Mouse (Mus musculus): ENCODE data around the gene Caskin1. TPM values are rescaled to one million over a fixed set of nuclear protein-coding genes. Genes with fewer than 3 reads are reported as not detected.

Caskin1 gene
- polyA plus RNA-seq, 1 experiment from 2014 or later, result 0.84 TPM

- peak within 1 kb of the TSS; percentile 68 for H3K4me2 ChIP-seq (replicated peaks; ENCODE audit: low read depth)
- H3K4me1 ChIP-seq (replicated peaks; ENCODE audit: control insufficient read depth, insufficient read depth), result peaks cover 9% of the 10 kb centered on the region
- no peaks in the 10 kb centered on the region for H3K27me3 ChIP-seq (ENCODE audit: control insufficient read depth, insufficient read depth, low read length)
- no peak within 1 kb of the TSS for H3K27ac ChIP-seq (replicated peaks)
- H3K36me3 ChIP-seq (ENCODE audit: control insufficient read depth, insufficient read depth, low read length), result peaks cover 3% of the 10 kb centered on the region; the same call in 1 of the 2 replicates
- DNase-seq (ENCODE audit: low spot score) (no peak), ATAC-seq (ENCODE audit: low FRiP score, low TSS enrichment) (no peak)
- no peaks in the 10 kb centered on the region for H3K9me3 ChIP-seq (ENCODE audit: control insufficient read depth, low read length)
- H3K4me3 ChIP-seq (ENCODE audit: low read depth, low read length), result peak within 1 kb of the TSS; percentile 33
- 89% methylated on average over 8 of the region's 8 CpGs for WGBS
- H3K9ac ChIP-seq (ENCODE audit: low read length), result peak within 1 kb of the TSS; percentile 50
- TF ChIP-seq EP300 (optimal IDR thresholded peaks at IDR 0.05) (no peak), CTCF (IDR thresholded peaks at IDR 0.05; ENCODE audit: low read depth) (no peak)
These were observed 45.8 kb downstream of the Caskin1 start, which contains the start of gene Rab26 for GRCm38 (mm10) chr17:24534160-24534718. Gene Rab26 (minus strand): TSS chr17:24534210.

- DNase-seq (ENCODE audit: low spot score) (no peak), ATAC-seq (ENCODE audit: low FRiP score, low TSS enrichment) (no peak)
- Histone ChIP-seq H3K9me3 (ENCODE audit: control insufficient read depth, low read length) (no peaks in the 10 kb centered on the region), H3K9ac (ENCODE audit: low read length) (no peak overlapping the region), H3K4me3 (ENCODE audit: low read depth, low read length) (no peak overlapping the region), H3K27me3 (ENCODE audit: control insufficient read depth, insufficient read depth, low read length) (no peaks in the 10 kb centered on the region), H3K27ac (replicated peaks) (0 out of 2 replicates have a peak overlapping the region, but pooled peaks have one; percentile 18), H3K4me2 (replicated peaks; ENCODE audit: low read depth) (no peak overlapping the region), H3K36me3 (ENCODE audit: control insufficient read depth, insufficient read depth, low read length) (no peaks in the 10 kb centered on the region; the same call in 1 of the 2 replicates), H3K4me1 (replicated peaks; ENCODE audit: control insufficient read depth, insufficient read depth) (no peaks in the 10 kb centered on the region)
- whole genome bisulfite sequencing, result 41% methylated on average over 5 of the region's 5 CpGs
- TF ChIP-seq CTCF (IDR thresholded peaks at IDR 0.05; ENCODE audit: low read depth), result no peak
- no peak for TF ChIP-seq EP300 (optimal IDR thresholded peaks at IDR 0.05)
These were observed 46.9 kb downstream of the Caskin1 start for GRCm38 (mm10) chr17:24535300-24535699.

- Histone ChIP-seq H3K9me3 (ENCODE audit: control insufficient read depth, low read length) (no peaks in the 10 kb centered on the region), H3K27ac (replicated peaks) (no peak overlapping the region), H3K4me3 (ENCODE audit: low read depth, low read length) (no peak overlapping the region), H3K27me3 (ENCODE audit: control insufficient read depth, insufficient read depth, low read length) (no peaks in the 10 kb centered on the region), H3K9ac (ENCODE audit: low read length) (no peak overlapping the region), H3K4me2 (replicated peaks; ENCODE audit: low read depth) (no peak overlapping the region), H3K36me3 (ENCODE audit: control insufficient read depth, insufficient read depth, low read length) (no peaks in the 10 kb centered on the region), H3K4me1 (replicated peaks; ENCODE audit: control insufficient read depth, insufficient read depth) (no peaks in the 10 kb centered on the region)
- ATAC-seq (ENCODE audit: low FRiP score, low TSS enrichment) (no peak), DNase-seq (ENCODE audit: low spot score) (no peak)
- TF ChIP-seq EP300 (optimal IDR thresholded peaks at IDR 0.05) (no peak), CTCF (IDR thresholded peaks at IDR 0.05; ENCODE audit: low read depth) (no peak)
- WGBS, result 25% methylated on average over 3 of the region's 3 CpGs
These were observed 49.1 kb downstream of the Caskin1 start for GRCm38 (mm10) chr17:24537536-24537935.

GRCm38 (mm10) chr17:24538950-24539349, 50.5 kb downstream of the Caskin1 start:
- H3K27ac ChIP-seq (replicated peaks), result no peak overlapping the region
- no peaks in the 10 kb centered on the region for H3K9me3 ChIP-seq (ENCODE audit: control insufficient read depth, low read length)
- H3K4me3 ChIP-seq (ENCODE audit: low read depth, low read length), result no peak overlapping the region
- WGBS, result 64% methylated on average over 8 of the region's 8 CpGs
- H3K4me1 ChIP-seq (replicated peaks; ENCODE audit: control insufficient read depth, insufficient read depth), result no peaks in the 10 kb centered on the region
- no peak for ATAC-seq (ENCODE audit: low FRiP score, low TSS enrichment)
- H3K9ac ChIP-seq (ENCODE audit: low read length), result no peak overlapping the region
- no peaks in the 10 kb centered on the region for H3K27me3 ChIP-seq (ENCODE audit: control insufficient read depth, insufficient read depth, low read length)
- TF ChIP-seq CTCF (IDR thresholded peaks at IDR 0.05; ENCODE audit: low read depth) (peak; percentile 71), EP300 (optimal IDR thresholded peaks at IDR 0.05) (no peak)
- no peaks in the 10 kb centered on the region for H3K36me3 ChIP-seq (ENCODE audit: control insufficient read depth, insufficient read depth, low read length)
- no peak overlapping the region for H3K4me2 ChIP-seq (replicated peaks; ENCODE audit: low read depth)
- DNase-seq (ENCODE audit: low spot score), result no peak

DNA sequence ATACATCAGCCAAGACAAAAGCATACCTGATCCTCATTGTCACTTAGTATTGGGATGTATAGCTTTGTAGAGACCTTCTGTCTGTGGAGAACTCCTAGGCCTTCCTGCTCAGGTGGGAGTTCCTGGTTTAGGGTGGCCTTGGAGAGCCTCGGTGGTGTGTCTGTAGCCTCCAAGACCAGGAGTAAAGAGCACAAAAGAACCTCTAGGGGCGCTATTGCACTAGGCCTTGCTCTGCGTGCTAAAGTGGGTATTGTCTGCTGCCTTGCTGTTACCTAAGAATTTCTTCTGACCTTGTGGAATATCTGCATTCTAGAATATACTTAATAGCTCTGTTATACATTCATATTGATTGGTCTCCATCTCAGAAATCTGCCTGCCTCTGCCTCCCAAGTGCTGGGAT, 52.0 kb downstream of the Caskin1 start:
- H3K9ac ChIP-seq (ENCODE audit: low read length), result no peak overlapping the region
- ATAC-seq (ENCODE audit: low FRiP score, low TSS enrichment), result peak; percentile 45; the same call in 1 of the 2 replicates

DNA sequence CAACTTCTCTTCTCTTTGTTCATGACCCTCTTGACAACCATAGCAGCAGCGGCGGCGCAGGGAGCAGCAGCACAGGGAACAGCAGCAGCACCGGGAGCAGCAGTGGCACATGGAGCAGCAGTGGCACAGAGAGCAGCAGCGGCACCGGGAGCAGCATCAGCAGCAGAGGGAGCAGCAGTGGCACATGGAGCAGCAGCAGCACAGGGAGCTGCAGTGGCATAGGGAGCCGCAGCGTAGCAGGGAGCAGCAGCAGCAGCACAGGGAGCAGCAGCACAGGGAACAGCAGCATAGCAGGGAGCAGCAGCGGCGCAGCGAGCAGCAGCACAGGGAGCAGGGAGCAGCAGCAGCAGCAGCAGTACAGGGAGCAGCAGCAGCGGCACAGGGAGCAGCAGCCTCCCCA, 56.2 kb downstream of the Caskin1 start:
- Histone ChIP-seq H3K4me3 (ENCODE audit: low read depth, low read length) (no peak overlapping the region), H3K27ac (replicated peaks) (no peak overlapping the region), H3K36me3 (ENCODE audit: control insufficient read depth, insufficient read depth, low read length) (no peaks in the 10 kb centered on the region), H3K4me1 (replicated peaks; ENCODE audit: control insufficient read depth, insufficient read depth) (no peaks in the 10 kb centered on the region), H3K9me3 (ENCODE audit: control insufficient read depth, low read length) (no peaks in the 10 kb centered on the region), H3K4me2 (replicated peaks; ENCODE audit: low read depth) (no peak overlapping the region), H3K27me3 (ENCODE audit: control insufficient read depth, insufficient read depth, low read length) (no peaks in the 10 kb centered on the region), H3K9ac (ENCODE audit: low read length) (no peak overlapping the region)
- ATAC-seq (ENCODE audit: low FRiP score, low TSS enrichment), result no peak
- no peak for DNase-seq (ENCODE audit: low spot score)
- TF ChIP-seq EP300 (optimal IDR thresholded peaks at IDR 0.05) (no peak), CTCF (IDR thresholded peaks at IDR 0.05; ENCODE audit: low read depth) (peak; percentile 28; the same call in 1 of the 2 replicates)
- 18% methylated on average over 12 of the region's 12 CpGs for WGBS

More for the DNA sequence above, 52.0 kb downstream of the Caskin1 start:
- peak; percentile 50 for DNase-seq (ENCODE audit: low spot score)
- H3K27me3 ChIP-seq (ENCODE audit: control insufficient read depth, insufficient read depth, low read length), result no peaks in the 10 kb centered on the region
- H3K27ac ChIP-seq (replicated peaks), result no peak overlapping the region
- no peaks in the 10 kb centered on the region for H3K36me3 ChIP-seq (ENCODE audit: control insufficient read depth, insufficient read depth, low read length)
- H3K4me2 ChIP-seq (replicated peaks; ENCODE audit: low read depth), result no peak overlapping the region
- 13% methylated on average over 3 of the region's 3 CpGs for WGBS
- TF ChIP-seq CTCF (IDR thresholded peaks at IDR 0.05; ENCODE audit: low read depth) (peak; percentile 85), EP300 (optimal IDR thresholded peaks at IDR 0.05) (no peak)
- H3K9me3 ChIP-seq (ENCODE audit: control insufficient read depth, low read length), result no peaks in the 10 kb centered on the region
- no peak overlapping the region for H3K4me3 ChIP-seq (ENCODE audit: low read depth, low read length)
- H3K4me1 ChIP-seq (replicated peaks; ENCODE audit: control insufficient read depth, insufficient read depth), result no peaks in the 10 kb centered on the region

All from stomach, postnatal 0 days (tissue).